Mouse (Mus musculus): ENCODE measurements around the gene Gpr27. TPM values are rescaled to one million over a fixed set of nuclear protein-coding genes. Genes with fewer than 3 reads are reported as not detected.

Gene Gpr27
- 2.9 and 3.1 TPM in 2 replicates for polyA plus RNA-seq (2012; rRNA removed)

- Histone ChIP-seq H3K4me3 (ENCODE audit: low read depth, low read length) (peak within 1 kb of the TSS; percentile 82), H3K27me3 (ENCODE audit: control insufficient read depth, insufficient read depth, low read length) (peaks cover 26% of the 10 kb centered on the region), H3K36me3 (ENCODE audit: control insufficient read depth, insufficient read depth, low read length) (no peaks in the 10 kb centered on the region), H3K4me1 (ENCODE audit: control insufficient read depth, insufficient read depth, insufficient read length, low read length) (peaks cover 2% of the 10 kb centered on the region; the same call in 1 of the 2 replicates), H3K27ac (ENCODE audit: insufficient read depth, low read depth, low read length) (no peak within 1 kb of the TSS)
- WGBS = 1% methylated on average over 101 of the region's 112 CpGs
- no peak for TF ChIP-seq CTCF (IDR thresholded peaks at IDR 0.05; ENCODE audit: extremely low read depth, insufficient read length, insufficient replicate concordance, low read depth, low read length)
- no peak for TF ChIP-seq POLR2A (IDR thresholded peaks at IDR 0.05; ENCODE audit: low read depth, low read length)
These were observed at the start of gene Gpr27 for GRCm38 (mm10) chr6:99692206-99692915. Gene Gpr27, plus strand, starts transcription at chr6:99692679.

- peaks cover 6% of the 10 kb centered on the region for H3K36me3 ChIP-seq (ENCODE audit: control insufficient read depth, insufficient read depth, low read length)
- H3K4me1 ChIP-seq (ENCODE audit: control insufficient read depth, insufficient read depth, insufficient read length, low read length) = peaks cover 4% of the 10 kb centered on the region; the same call in 1 of the 2 replicates
- 31% methylated on average over 10 of the region's 10 CpGs for WGBS
- H3K27ac ChIP-seq (ENCODE audit: insufficient read depth, low read depth, low read length) = peak overlapping the region; percentile 14; the same call in 1 of the 2 replicates
- H3K27me3 ChIP-seq (ENCODE audit: control insufficient read depth, insufficient read depth, low read length) = no peaks in the 10 kb centered on the region
- no peak overlapping the region for H3K4me3 ChIP-seq (ENCODE audit: low read depth, low read length)
- TF ChIP-seq POLR2A (IDR thresholded peaks at IDR 0.05; ENCODE audit: low read depth, low read length) (no peak), CTCF (IDR thresholded peaks at IDR 0.05; ENCODE audit: extremely low read depth, insufficient read length, insufficient replicate concordance, low read depth, low read length) (no peak)
These were observed 48.9 kb upstream of the Gpr27 start for GRCm38 (mm10) chr6:99643439-99644199.

- peaks cover 4% of the 10 kb centered on the region for H3K36me3 ChIP-seq (ENCODE audit: control insufficient read depth, insufficient read depth, low read length)
- no peak overlapping the region for H3K4me3 ChIP-seq (ENCODE audit: low read depth, low read length)
- TF ChIP-seq POLR2A (IDR thresholded peaks at IDR 0.05; ENCODE audit: low read depth, low read length) (no peak), CTCF (IDR thresholded peaks at IDR 0.05; ENCODE audit: extremely low read depth, insufficient read length, insufficient replicate concordance, low read depth, low read length) (no peak)
- H3K27me3 ChIP-seq (ENCODE audit: control insufficient read depth, insufficient read depth, low read length) = no peaks in the 10 kb centered on the region
- H3K27ac ChIP-seq (ENCODE audit: insufficient read depth, low read depth, low read length) = peak overlapping the region; percentile 14; the same call in 1 of the 2 replicates
- H3K4me1 ChIP-seq (ENCODE audit: control insufficient read depth, insufficient read depth, insufficient read length, low read length) = peaks cover 4% of the 10 kb centered on the region; the same call in 1 of the 2 replicates
- WGBS = 55% methylated on average over 5 of the region's 5 CpGs
These were observed 48.1 kb upstream of the Gpr27 start for GRCm38 (mm10) chr6:99644386-99644785.

GRCm38 (mm10) chr6:99644876-99645275 is 47.6 kb upstream of the Gpr27 start:
- no peaks in the 10 kb centered on the region for H3K27me3 ChIP-seq (ENCODE audit: control insufficient read depth, insufficient read depth, low read length)
- 83% methylated on average over 5 of the region's 5 CpGs for WGBS
- H3K36me3 ChIP-seq (ENCODE audit: control insufficient read depth, insufficient read depth, low read length) = no peaks in the 10 kb centered on the region
- peaks cover 4% of the 10 kb centered on the region; the same call in 1 of the 2 replicates for H3K4me1 ChIP-seq (ENCODE audit: control insufficient read depth, insufficient read depth, insufficient read length, low read length)
- TF ChIP-seq POLR2A (IDR thresholded peaks at IDR 0.05; ENCODE audit: low read depth, low read length) (no peak), CTCF (IDR thresholded peaks at IDR 0.05; ENCODE audit: extremely low read depth, insufficient read length, insufficient replicate concordance, low read depth, low read length) (no peak)
- H3K4me3 ChIP-seq (ENCODE audit: low read depth, low read length) = no peak overlapping the region
- 0 out of 2 replicates have a peak overlapping the region, but pooled peaks have one; percentile 14 for H3K27ac ChIP-seq (ENCODE audit: insufficient read depth, low read depth, low read length)

- WGBS = 43% methylated on average over 10 of the region's 10 CpGs
- no peaks in the 10 kb centered on the region for H3K27me3 ChIP-seq (ENCODE audit: control insufficient read depth, insufficient read depth, low read length)
- H3K4me3 ChIP-seq (ENCODE audit: low read depth, low read length) = no peak overlapping the region
- no peaks in the 10 kb centered on the region for H3K36me3 ChIP-seq (ENCODE audit: control insufficient read depth, insufficient read depth, low read length)
- H3K27ac ChIP-seq (ENCODE audit: insufficient read depth, low read depth, low read length) = no peak overlapping the region
- no peak for TF ChIP-seq POLR2A (IDR thresholded peaks at IDR 0.05; ENCODE audit: low read depth, low read length)
- TF ChIP-seq CTCF (IDR thresholded peaks at IDR 0.05; ENCODE audit: extremely low read depth, insufficient read length, insufficient replicate concordance, low read depth, low read length) = no peak
- H3K4me1 ChIP-seq (ENCODE audit: control insufficient read depth, insufficient read depth, insufficient read length, low read length) = peaks cover 4% of the 10 kb centered on the region; the same call in 1 of the 2 replicates
These were observed 46.1 kb upstream of the Gpr27 start for GRCm38 (mm10) chr6:99646344-99646743.

GRCm38 (mm10) chr6:99649307-99649706 is 43.2 kb upstream of the Gpr27 start:
- 61% methylated on average over 2 of the region's 2 CpGs for WGBS
- no peaks in the 10 kb centered on the region for H3K36me3 ChIP-seq (ENCODE audit: control insufficient read depth, insufficient read depth, low read length)
- H3K4me3 ChIP-seq (ENCODE audit: low read depth, low read length) = no peak overlapping the region
- no peak for TF ChIP-seq CTCF (IDR thresholded peaks at IDR 0.05; ENCODE audit: extremely low read depth, insufficient read length, insufficient replicate concordance, low read depth, low read length)
- no peak for TF ChIP-seq POLR2A (IDR thresholded peaks at IDR 0.05; ENCODE audit: low read depth, low read length)
- H3K27me3 ChIP-seq (ENCODE audit: control insufficient read depth, insufficient read depth, low read length) = no peaks in the 10 kb centered on the region
- no peaks in the 10 kb centered on the region; the same call in none of the 2 replicates for H3K4me1 ChIP-seq (ENCODE audit: control insufficient read depth, insufficient read depth, insufficient read length, low read length)
- H3K27ac ChIP-seq (ENCODE audit: insufficient read depth, low read depth, low read length) = no peak overlapping the region

- 83% methylated on average over 2 of the region's 2 CpGs for WGBS
- Histone ChIP-seq H3K36me3 (ENCODE audit: control insufficient read depth, insufficient read depth, low read length) (no peaks in the 10 kb centered on the region), H3K27me3 (ENCODE audit: control insufficient read depth, insufficient read depth, low read length) (no peaks in the 10 kb centered on the region), H3K27ac (ENCODE audit: insufficient read depth, low read depth, low read length) (no peak overlapping the region), H3K4me1 (ENCODE audit: control insufficient read depth, insufficient read depth, insufficient read length, low read length) (no peaks in the 10 kb centered on the region; the same call in 1 of the 2 replicates), H3K4me3 (ENCODE audit: low read depth, low read length) (no peak overlapping the region)
- TF ChIP-seq CTCF (IDR thresholded peaks at IDR 0.05; ENCODE audit: extremely low read depth, insufficient read length, insufficient replicate concordance, low read depth, low read length) (no peak), POLR2A (IDR thresholded peaks at IDR 0.05; ENCODE audit: low read depth, low read length) (no peak)
These were observed 40.1 kb upstream of the Gpr27 start for GRCm38 (mm10) chr6:99652341-99652740.

Measured in small intestine, adult 2 months (tissue).